Mouse (Mus musculus): ENCODE results near the gene Ccdc14.

Ccdc14 gene

GRCm38 (mm10) chr16:34725156-34725555 is 34.7 kb downstream of the Ccdc14 start:
- no peak for DNase-seq

GRCm38 (mm10) chr16:34728610-34729009 is 38.2 kb downstream of the Ccdc14 start:
- peak; percentile 47 for DNase-seq

- DNase-seq = no peak
Observed at GRCm38 (mm10) chr16:34729371-34729770, 39.0 kb downstream of the Ccdc14 start.

GRCm38 (mm10) chr16:34738656-34739233 is 48.3 kb downstream of the Ccdc14 start:
- no peak for DNase-seq

GRCm38 (mm10) chr16:34742930-34743329 is 52.5 kb downstream of the Ccdc14 start:
- no peak for DNase-seq

- DNase-seq = peak; percentile 96
Observed at GRCm38 (mm10) chr16:34745065-34745585, 54.7 kb downstream of the Ccdc14 start, which contains the start of gene Mylk. TSS of gene Mylk (plus strand) at chr16:34745210.

GRCm38 (mm10) chr16:34748081-34748720 is 57.8 kb downstream of the Ccdc14 start:
- DNase-seq = no peak

GRCm38 (mm10) chr16:34749536-34749935 is 59.1 kb downstream of the Ccdc14 start:
- DNase-seq = no peak

- no peak for DNase-seq
Observed at GRCm38 (mm10) chr16:34752026-34752425, 61.6 kb downstream of the Ccdc14 start.

GRCm38 (mm10) chr16:34752977-34753376 is 62.6 kb downstream of the Ccdc14 start:
- no peak for DNase-seq

GRCm38 (mm10) chr16:34756991-34757390 is 66.6 kb downstream of the Ccdc14 start:
- no peak for DNase-seq

GRCm38 (mm10) chr16:34758205-34758604 is 67.8 kb downstream of the Ccdc14 start:
- DNase-seq = no peak

- no peak for DNase-seq
Observed at GRCm38 (mm10) chr16:34763959-34764591, 73.7 kb downstream of the Ccdc14 start.

- no peak for DNase-seq
Observed at GRCm38 (mm10) chr16:34765666-34766065, 75.2 kb downstream of the Ccdc14 start.

- DNase-seq = no peak
Observed at GRCm38 (mm10) chr16:34766193-34766592, 75.8 kb downstream of the Ccdc14 start.

GRCm38 (mm10) chr16:34767443-34767842 is 77.0 kb downstream of the Ccdc14 start:
- DNase-seq = no peak

- DNase-seq = no peak
Observed at GRCm38 (mm10) chr16:34768436-34768835, 78.0 kb downstream of the Ccdc14 start.

GRCm38 (mm10) chr16:34770127-34770526 is 79.7 kb downstream of the Ccdc14 start:
- DNase-seq = no peak

GRCm38 (mm10) chr16:34772445-34773032 is 82.1 kb downstream of the Ccdc14 start:
- DNase-seq = no peak
